Mouse (Mus musculus) heart, embryonic 12.5 days (tissue): ENCODE measurements around the gene Tenm4. TPM values are rescaled to one million over a fixed set of nuclear protein-coding genes. Genes with fewer than 3 reads are reported as not detected.

Experiments used
- ATAC-seq: fragments of 200-750 bp; cut with Nextera tagmentation; 2 replicates; pipeline ENCODE4 v1.8.0; 2017; ENCODE audit warnings: moderate TSS enrichment, moderate library complexity; ENCODE audit not compliant: insufficient number of reproducible peaks, low FRiP score
- H3K27ac ChIP-seq: fragments of 300-500 bp; sonication (generic); 2 replicates; pipeline ENCODE4 v1.5.1; 2016; ENCODE audit warnings: mild to moderate bottlenecking, moderate library complexity; ENCODE audit not compliant: poor library complexity, severe bottlenecking
- H3K27me3 ChIP-seq: fragments of 300-500 bp; sonication (generic); replicated peaks from 2 replicates; pipeline ENCODE4 v1.6.1; 2016; ENCODE audit warnings: mild to moderate bottlenecking, moderate library complexity
- H3K36me3 ChIP-seq: fragments of 300-500 bp; sonication (generic); 2 replicates; pipeline ENCODE4 v1.6.1; 2016; ENCODE audit warnings: mild to moderate bottlenecking, moderate library complexity
- H3K4me1 ChIP-seq: fragments of 300-500 bp; sonication (generic); replicated peaks from 2 replicates; pipeline ENCODE4 v1.6.1; 2016; ENCODE audit warnings: mild to moderate bottlenecking
- H3K4me2 ChIP-seq: fragments of 300-500 bp; sonication (generic); 2 replicates; pipeline ENCODE4 v1.6.1; 2016; ENCODE audit warnings: mild to moderate bottlenecking, moderate library complexity
- H3K4me3 ChIP-seq: fragments of 300-500 bp; sonication (generic); 2 replicates; pipeline ENCODE4 v1.5.1; 2016; ENCODE audit warnings: mild to moderate bottlenecking
- H3K9ac ChIP-seq: fragments of 300-500 bp; sonication (generic); 2 replicates; pipeline ENCODE4 v1.6.1; 2016; ENCODE audit warnings: mild to moderate bottlenecking, moderate library complexity
- H3K9me3 ChIP-seq: fragments of 300-500 bp; sonication (generic); replicated peaks from 2 replicates; pipeline ENCODE4 v1.6.1; 2016; ENCODE audit warnings: mild to moderate bottlenecking, moderate library complexity
- WGBS: fragments of 180-500 bp; shearing (Covaris S2); methylation state at CpG from one replicate; pipeline ENCODE4 v1.1.7; 2016; 5-methylcytosine and 5-hydroxymethylcytosine counted together
- polyA plus RNA-seq: library from polyadenylated mRNA; unstranded; fragments of >200 nt; fragmentation: Nextera tagmentation; extraction: Ambion mirVana; gene quantifications from 2 replicates; pipeline ENCODE4 v1.2.1, GENCODE M21; 2016

The Tenm4 gene
- polyA plus RNA-seq, 1 experiment from 2014 or later: 10.2 TPM

DNA sequence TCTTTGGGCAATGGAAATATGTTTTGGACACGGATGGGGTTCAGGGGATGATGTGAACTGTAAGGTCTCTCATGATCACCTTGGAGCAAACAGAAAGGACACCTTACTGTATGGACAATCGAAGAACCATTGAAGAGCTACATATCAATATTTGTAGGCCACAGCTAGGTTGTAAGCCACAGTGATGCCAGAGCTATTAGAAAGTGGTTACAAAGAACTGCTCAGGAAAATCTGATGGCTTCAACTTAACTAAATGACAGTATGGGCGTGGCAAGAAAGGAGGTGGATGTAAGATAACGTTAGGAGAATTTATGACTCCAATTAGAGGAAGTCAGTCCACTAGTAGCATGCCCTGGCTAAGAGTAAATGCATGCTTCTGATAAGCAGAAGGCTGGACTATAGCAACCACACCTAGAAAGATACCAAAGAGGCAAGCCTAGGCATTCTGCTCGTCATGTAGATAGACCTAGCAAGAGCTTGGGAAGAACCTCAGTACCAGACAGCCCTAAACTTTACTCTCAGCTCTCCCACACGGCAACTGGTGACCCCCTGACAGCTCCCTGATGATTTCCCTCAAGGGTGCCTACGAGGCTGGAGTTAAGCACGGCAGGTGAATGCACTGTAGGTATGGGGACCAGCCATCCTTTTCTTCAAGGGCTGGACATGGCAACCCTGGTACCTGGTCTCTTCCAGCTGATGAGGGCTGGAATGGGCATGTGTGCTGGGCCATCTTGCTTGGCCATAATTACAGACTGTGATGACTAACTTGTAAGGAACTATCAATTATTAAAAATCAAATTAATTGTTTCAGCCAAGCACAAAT, 534.5 kb downstream of the Tenm4 start:
- Histone ChIP-seq H3K27me3 (peaks cover 63% of the 10 kb centered on the region), H3K4me2 (no peak overlapping the region), H3K4me1 (no peaks in the 10 kb centered on the region), H3K9me3 (no peaks in the 10 kb centered on the region), H3K9ac (no peak overlapping the region), H3K27ac (no peak overlapping the region), H3K4me3 (no peak overlapping the region), H3K36me3 (no peaks in the 10 kb centered on the region)
- no peak for ATAC-seq
- WGBS: 67% methylated on average over 8 of the region's 8 CpGs

DNA sequence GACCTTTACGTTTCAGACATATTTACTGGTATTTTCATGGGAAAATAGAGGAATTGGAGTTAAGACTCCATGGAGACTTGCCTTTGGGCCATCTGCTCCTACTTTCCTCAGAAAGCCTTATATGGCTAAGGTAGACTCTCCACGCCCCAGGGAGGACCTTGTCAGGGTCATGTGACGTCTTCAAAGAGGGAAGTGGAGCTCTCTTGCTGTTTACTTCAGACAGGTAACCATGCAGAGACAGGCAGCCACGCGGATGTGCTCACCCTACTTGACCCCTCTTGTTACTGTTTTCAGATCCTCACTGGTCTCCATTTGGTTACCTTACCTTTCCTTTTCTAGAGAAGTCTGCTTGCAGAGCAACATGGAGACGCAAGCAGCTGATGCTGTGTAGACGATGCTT, 535.5 kb downstream of the Tenm4 start:
- Histone ChIP-seq H3K36me3 (no peaks in the 10 kb centered on the region), H3K9me3 (no peaks in the 10 kb centered on the region), H3K4me3 (no peak overlapping the region), H3K27ac (no peak overlapping the region), H3K4me1 (no peaks in the 10 kb centered on the region), H3K27me3 (peaks cover 64% of the 10 kb centered on the region), H3K4me2 (no peak overlapping the region), H3K9ac (no peak overlapping the region)
- ATAC-seq: no peak
- 83% methylated on average over 7 of the region's 7 CpGs for WGBS

DNA sequence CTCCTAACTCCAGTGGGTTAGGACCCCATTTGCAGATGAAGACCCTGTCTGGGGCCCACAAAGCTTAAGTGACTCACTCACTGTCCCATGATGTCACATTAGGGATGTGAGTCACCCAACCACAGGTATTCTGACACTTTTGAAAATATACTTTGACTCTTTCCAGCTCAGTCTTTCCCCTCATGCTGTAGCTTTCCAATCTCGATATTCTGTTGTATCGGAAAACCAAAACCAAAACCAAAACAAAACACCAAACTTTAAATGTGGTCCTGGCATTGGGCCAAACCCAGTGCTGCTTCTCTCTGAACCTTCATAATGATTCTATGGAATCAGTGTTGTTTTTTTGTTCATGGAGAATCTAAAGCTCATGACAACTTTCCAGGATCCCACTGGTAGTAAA, 536.1 kb downstream of the Tenm4 start:
- Histone ChIP-seq H3K27me3 (peaks cover 64% of the 10 kb centered on the region), H3K9ac (no peak overlapping the region), H3K4me1 (no peaks in the 10 kb centered on the region), H3K4me3 (no peak overlapping the region), H3K4me2 (no peak overlapping the region), H3K9me3 (no peaks in the 10 kb centered on the region), H3K36me3 (no peaks in the 10 kb centered on the region), H3K27ac (no peak overlapping the region)
- ATAC-seq: no peak
- 82% methylated on average over 2 of the region's 2 CpGs for WGBS

DNA sequence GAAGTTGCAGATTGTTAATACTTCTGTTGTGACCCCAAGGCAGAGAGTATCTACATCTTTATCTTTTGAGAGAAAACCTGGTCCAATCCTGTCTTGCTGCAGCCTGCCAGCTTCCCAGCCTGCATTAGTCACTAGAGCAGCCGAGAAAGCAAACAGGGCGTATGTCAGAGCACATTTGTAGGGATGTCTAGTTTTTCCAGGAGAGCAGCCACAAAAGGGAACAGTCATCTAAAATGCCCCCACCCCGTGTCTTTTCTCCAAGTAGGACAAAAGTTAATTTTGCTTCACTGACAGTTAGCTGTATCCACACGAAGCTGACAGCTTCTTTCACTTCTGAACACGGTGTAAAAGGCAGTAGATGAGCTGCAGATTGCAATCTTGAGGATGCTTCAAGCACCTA, 537.0 kb downstream of the Tenm4 start:
- H3K4me2 ChIP-seq: no peak overlapping the region
- H3K36me3 ChIP-seq: no peaks in the 10 kb centered on the region
- no peaks in the 10 kb centered on the region for H3K4me1 ChIP-seq
- H3K27me3 ChIP-seq: peaks cover 56% of the 10 kb centered on the region
- ATAC-seq: no peak
- 77% methylated on average over 5 of the region's 5 CpGs for WGBS
- H3K9me3 ChIP-seq: no peaks in the 10 kb centered on the region
- H3K27ac ChIP-seq: no peak overlapping the region
- H3K4me3 ChIP-seq: no peak overlapping the region
- no peak overlapping the region for H3K9ac ChIP-seq

DNA sequence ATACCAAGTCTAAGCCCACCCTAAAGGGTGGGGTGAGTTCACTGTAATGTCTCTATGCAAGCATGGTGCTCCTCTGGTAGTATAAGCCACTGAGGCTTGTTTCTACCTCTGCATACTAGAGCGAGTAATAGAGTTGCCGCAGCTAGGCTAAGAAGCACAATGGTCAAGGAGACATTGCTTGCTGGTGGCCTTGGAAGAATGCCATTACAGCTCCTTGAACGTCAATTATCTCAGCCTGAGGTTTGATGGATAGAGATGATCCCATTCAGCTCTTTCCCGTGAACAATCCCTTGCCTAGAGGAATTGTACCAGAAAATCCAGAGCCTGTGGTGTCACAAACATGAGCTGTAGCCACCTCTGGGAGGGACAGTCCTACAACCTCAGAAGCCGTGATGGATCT, 537.5 kb downstream of the Tenm4 start:
- Histone ChIP-seq H3K9me3 (no peaks in the 10 kb centered on the region), H3K4me3 (no peak overlapping the region), H3K27ac (no peak overlapping the region), H3K4me1 (0 out of 2 replicates have a peak, but pooled peaks cover 5% of the 10 kb centered on the region), H3K4me2 (no peak overlapping the region), H3K27me3 (peaks cover 53% of the 10 kb centered on the region), H3K36me3 (no peaks in the 10 kb centered on the region), H3K9ac (no peak overlapping the region)
- 83% methylated on average over 5 of the region's 5 CpGs for WGBS
- ATAC-seq: no peak

DNA sequence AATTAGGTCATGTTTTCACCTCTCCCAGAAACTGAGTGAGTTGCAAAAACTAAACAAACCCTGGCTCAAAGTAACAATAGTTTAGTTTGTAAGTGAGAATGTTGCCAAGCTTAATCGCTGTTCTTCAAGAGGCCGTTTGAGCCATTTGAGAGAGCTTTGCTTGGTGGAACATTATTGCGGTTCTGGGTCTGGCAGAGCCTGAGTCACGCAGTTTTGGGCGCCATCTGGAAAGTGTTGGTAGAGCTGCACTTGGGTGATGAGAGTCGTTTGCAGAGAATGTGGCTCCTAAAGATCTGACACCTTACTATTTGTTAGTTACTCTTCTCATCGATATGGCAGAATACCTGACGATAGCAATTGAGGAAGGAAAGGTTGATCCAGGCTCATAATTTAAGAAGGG, 537.9 kb downstream of the Tenm4 start:
- ATAC-seq: no peak
- 90% methylated on average over 8 of the region's 8 CpGs for WGBS
- Histone ChIP-seq H3K36me3 (no peaks in the 10 kb centered on the region), H3K4me1 (0 out of 2 replicates have a peak, but pooled peaks cover 5% of the 10 kb centered on the region), H3K4me3 (no peak overlapping the region), H3K27me3 (peaks cover 50% of the 10 kb centered on the region), H3K4me2 (no peak overlapping the region), H3K27ac (no peak overlapping the region), H3K9ac (no peak overlapping the region), H3K9me3 (no peaks in the 10 kb centered on the region)

DNA sequence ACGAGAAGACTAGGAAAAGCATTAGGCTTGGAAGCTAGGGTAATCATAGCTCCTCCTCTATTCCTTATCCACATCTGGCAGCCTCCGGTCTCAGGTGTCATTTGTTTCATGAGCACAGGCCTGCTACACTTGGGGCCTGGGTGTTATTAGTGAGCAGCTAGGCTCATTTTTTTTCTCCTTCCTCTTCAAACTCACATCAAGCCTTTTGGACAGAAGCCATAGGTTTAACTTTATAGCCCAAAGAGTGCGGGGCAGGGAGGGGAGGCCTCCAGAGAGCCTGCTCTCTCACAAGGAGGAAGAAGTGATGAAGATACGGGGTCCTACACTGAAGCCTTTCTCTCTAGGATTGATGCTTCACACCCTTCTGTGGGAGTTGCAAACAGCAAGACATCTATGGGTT, 538.8 kb downstream of the Tenm4 start:
- Histone ChIP-seq H3K4me2 (no peak overlapping the region), H3K9ac (no peak overlapping the region), H3K27me3 (peaks cover 41% of the 10 kb centered on the region), H3K9me3 (no peaks in the 10 kb centered on the region), H3K36me3 (no peaks in the 10 kb centered on the region), H3K4me3 (no peak overlapping the region), H3K4me1 (0 out of 2 replicates have a peak, but pooled peaks cover 5% of the 10 kb centered on the region), H3K27ac (no peak overlapping the region)
- WGBS: 82% methylated on average over 4 of the region's 4 CpGs
- no peak for ATAC-seq

DNA sequence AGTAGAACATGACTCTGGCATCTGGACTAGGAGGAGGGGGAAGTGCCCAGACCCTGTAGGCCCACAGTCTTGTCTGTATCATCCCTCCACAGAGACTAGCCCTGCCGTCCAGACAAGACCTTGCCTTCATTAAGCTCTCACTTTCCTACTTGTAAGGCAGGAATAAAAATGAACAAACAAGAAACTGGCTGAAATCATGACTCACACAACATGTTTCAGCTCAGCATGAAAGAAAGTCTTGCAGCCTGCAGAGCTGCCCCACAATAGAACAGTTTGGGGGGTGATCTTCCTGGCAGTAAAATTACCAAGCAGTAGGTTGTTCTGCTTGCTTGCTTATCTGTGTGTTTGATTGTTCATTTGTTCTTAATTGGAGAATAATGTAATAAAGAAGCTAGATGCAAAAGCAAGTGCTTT, 539.6 kb downstream of the Tenm4 start:
- WGBS: 63% methylated on average over 1 of the region's 1 CpGs
- Histone ChIP-seq H3K27ac (no peak overlapping the region), H3K36me3 (no peaks in the 10 kb centered on the region), H3K9me3 (no peaks in the 10 kb centered on the region), H3K4me1 (0 out of 2 replicates have a peak, but pooled peaks cover 5% of the 10 kb centered on the region), H3K4me3 (no peak overlapping the region), H3K9ac (no peak overlapping the region), H3K4me2 (no peak overlapping the region), H3K27me3 (peaks cover 36% of the 10 kb centered on the region)
- ATAC-seq: no peak

DNA sequence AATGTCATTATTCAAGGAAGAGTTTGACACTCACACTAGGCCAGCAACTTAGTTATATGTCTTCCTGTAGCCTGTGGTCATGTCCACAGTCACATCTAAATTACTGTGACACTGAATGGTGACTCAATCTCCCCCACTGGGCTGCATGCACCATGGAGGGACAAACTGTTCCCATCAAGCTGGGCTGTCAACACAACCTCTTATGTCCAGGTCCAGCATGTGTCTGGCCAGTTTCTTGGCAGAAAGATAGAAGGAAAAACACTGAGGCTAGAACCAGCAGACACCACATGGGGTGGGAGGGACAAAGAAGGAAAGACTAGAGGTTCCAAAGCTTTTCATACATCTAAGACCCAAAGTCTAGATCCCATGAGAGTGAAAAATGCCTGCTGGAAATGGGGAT, 541.8 kb downstream of the Tenm4 start:
- Histone ChIP-seq H3K27me3 (peaks cover 46% of the 10 kb centered on the region), H3K36me3 (no peaks in the 10 kb centered on the region), H3K9me3 (no peaks in the 10 kb centered on the region), H3K4me1 (0 out of 2 replicates have a peak, but pooled peaks cover 5% of the 10 kb centered on the region), H3K9ac (no peak overlapping the region), H3K4me3 (no peak overlapping the region), H3K27ac (no peak overlapping the region), H3K4me2 (no peak overlapping the region)
- ATAC-seq: no peak

DNA sequence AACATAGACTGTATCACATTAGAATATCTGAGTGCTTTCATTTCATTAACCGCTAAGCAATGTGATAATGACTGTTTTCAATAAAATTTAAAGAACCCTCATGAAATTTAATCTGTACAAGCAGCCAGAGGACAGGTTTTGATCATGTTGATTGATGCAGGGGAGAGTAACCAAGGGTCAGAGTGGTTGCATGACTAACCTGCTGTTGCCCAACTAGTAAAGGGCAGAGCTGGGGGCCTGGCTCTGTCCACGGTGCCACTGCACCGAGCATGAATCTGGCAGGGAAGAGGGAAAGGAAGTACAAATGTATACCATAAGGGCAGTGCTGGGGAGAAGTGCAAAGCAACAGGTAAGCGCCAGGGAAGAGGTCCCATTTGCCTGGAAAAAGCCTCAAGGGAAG, 545.9 kb downstream of the Tenm4 start:
- Histone ChIP-seq H3K27ac (no peak overlapping the region), H3K36me3 (no peaks in the 10 kb centered on the region), H3K4me1 (peaks cover 16% of the 10 kb centered on the region), H3K9ac (no peak overlapping the region), H3K4me2 (no peak overlapping the region), H3K9me3 (no peaks in the 10 kb centered on the region), H3K27me3 (peaks cover 27% of the 10 kb centered on the region), H3K4me3 (no peak overlapping the region)
- ATAC-seq: no peak
- WGBS: 92% methylated on average over 4 of the region's 4 CpGs

DNA sequence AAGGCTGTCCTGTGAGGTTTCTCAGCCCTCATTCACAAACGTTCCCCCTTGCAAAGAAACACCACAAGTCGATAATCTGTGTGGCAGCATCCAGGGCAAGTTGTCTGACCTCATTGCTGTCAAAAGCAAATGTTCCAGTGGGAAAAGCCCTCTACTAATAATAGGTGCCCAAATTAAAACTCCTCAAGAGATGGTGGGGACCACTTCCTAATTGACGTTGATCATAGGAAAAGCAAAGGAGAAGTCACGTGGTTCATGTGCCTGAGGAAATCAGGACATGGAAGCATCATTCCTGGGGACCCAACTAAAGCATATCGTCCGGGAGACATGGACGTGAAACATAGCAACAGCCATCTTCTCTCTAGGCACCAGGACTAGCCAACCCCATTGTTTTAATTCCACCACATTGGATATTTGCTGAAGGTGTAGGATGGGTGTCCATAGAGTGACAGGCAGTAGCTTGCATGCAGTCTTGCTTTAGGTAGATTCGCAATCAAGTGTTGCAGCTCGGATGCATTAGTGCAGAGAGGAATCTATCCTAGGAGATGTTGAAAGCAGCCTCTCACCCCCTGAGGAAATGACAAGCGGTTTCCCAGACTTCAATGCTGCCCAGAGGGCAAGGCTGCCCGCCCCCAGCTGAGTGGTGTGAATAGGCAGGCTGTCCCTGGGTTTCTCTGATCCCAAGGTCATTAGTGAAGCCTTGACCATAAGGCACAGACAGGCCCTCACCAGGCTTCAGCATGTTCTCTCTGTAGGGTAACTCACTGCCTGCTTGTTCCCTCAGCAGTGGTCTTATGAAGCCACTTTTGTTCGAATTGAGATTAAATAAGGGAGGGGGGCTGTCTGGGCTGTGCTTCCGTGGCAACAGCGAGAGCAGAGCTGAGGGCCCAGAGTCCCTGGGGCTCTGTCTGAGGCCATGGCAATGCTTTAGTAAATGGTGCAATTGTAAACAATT, 547.4 kb downstream of the Tenm4 start:
- no peak overlapping the region for H3K4me2 ChIP-seq
- no peak for ATAC-seq
- peaks cover 13% of the 10 kb centered on the region for H3K4me1 ChIP-seq
- H3K9me3 ChIP-seq: no peaks in the 10 kb centered on the region; the same call in 1 of the 2 replicates
- peaks cover 29% of the 10 kb centered on the region for H3K27me3 ChIP-seq
- WGBS: 44% methylated on average over 14 of the region's 14 CpGs
- no peak overlapping the region for H3K9ac ChIP-seq
- no peak overlapping the region for H3K27ac ChIP-seq
- no peaks in the 10 kb centered on the region for H3K36me3 ChIP-seq
- H3K4me3 ChIP-seq: no peak overlapping the region
